Mouse (Mus musculus) CH12.LX (cell line): ENCODE results near the gene Rps18. TPM values are rescaled to one million over a fixed set of nuclear protein-coding genes. Genes with fewer than 3 reads are reported as not detected.

Experiments
- DNase-seq: peaks from one replicate; pipeline ENCODE4 v3.0.0-alpha.2; 2013; ENCODE audit errors: extremely low read depth
- H3K27ac ChIP-seq: 2 replicates; pipeline ENCODE4 v1.5.1; 2012; ENCODE audit warnings: low read depth, mild to moderate bottlenecking, control low read depth, moderate library complexity; ENCODE audit not compliant: insufficient read depth
- H3K27me3 ChIP-seq: replicated peaks from 2 replicates; pipeline ENCODE3; 2012; ENCODE audit warnings: inconsistent platforms
- H3K36me3 ChIP-seq, 2 experiments: replicated peaks in 1 of 2; 2 replicates each; pipeline versions ENCODE3 to v1.6.1; 2012; ENCODE audit warnings: inconsistent platforms in 1 of 2, low read length in 1 of 2, mild to moderate bottlenecking in 1 of 2, mixed read lengths in 1 of 2, moderate library complexity in 1 of 2; ENCODE audit not compliant: control insufficient read depth in 1 of 2, insufficient read depth in 1 of 2
- H3K4me1 ChIP-seq, 2 experiments: 2 replicates each; pipeline ENCODE4 v1.6.1; 2012; ENCODE audit warnings: inconsistent platforms in 1 of 2, moderate library complexity in 1 of 2; ENCODE audit not compliant: insufficient read depth in 2 of 2, control insufficient read depth in 1 of 2
- H3K4me2 ChIP-seq: 2 replicates; pipeline ENCODE4 v1.6.1; 2012; ENCODE audit warnings: low read depth, mild to moderate bottlenecking, control low read depth; ENCODE audit not compliant: poor library complexity, insufficient read depth, severe bottlenecking
- H3K4me3 ChIP-seq, 3 experiments: fragments of 150-350 bp in 1 of 3; sonication (generic) in 1 of 3; replicated peaks in 1 of 3; 2 replicates each; pipeline versions ENCODE3 to v1.5.1; 2011 to 2012; ENCODE audit warnings: low read depth in 2 of 3, low read length in 2 of 3, mild to moderate bottlenecking in 2 of 3, moderate library complexity in 2 of 3, control low read depth in 1 of 3, improper control_type of control experiment in 1 of 3, inconsistent platforms in 1 of 3, mixed read lengths in 1 of 3; ENCODE audit not compliant: poor library complexity in 1 of 3
- H3K79me2 ChIP-seq: replicated peaks from 2 replicates; pipeline ENCODE4 v1.6.1; 2012; ENCODE audit warnings: mild to moderate bottlenecking, moderate library complexity; ENCODE audit not compliant: control insufficient read depth, poor library complexity, insufficient read depth, severe bottlenecking; ENCODE audit errors: extremely low read depth
- H3K9ac ChIP-seq: 2 replicates; pipeline ENCODE4 v1.6.1; 2012; ENCODE audit warnings: low read depth, mild to moderate bottlenecking, control low read depth, moderate library complexity; ENCODE audit not compliant: insufficient read depth
- H3K9me3 ChIP-seq: replicated peaks from 2 replicates; pipeline ENCODE3; 2012; ENCODE audit warnings: low read length, inconsistent platforms, mixed read lengths
- CHD2 ChIP-seq: IDR thresholded peaks from 2 replicates; pipeline ENCODE4 v1.6.1; 2011; ENCODE audit warnings: low read length, improper control_type of control experiment
- CTCF ChIP-seq, 2 experiments: IDR thresholded peaks in 1 of 2; conservative IDR thresholded peaks in 1 of 2; 2 replicates each; pipeline ENCODE4 v1.5.1; 2011 to 2012; ENCODE audit warnings: low read depth in 2 of 2, low read length in 2 of 2, improper control_type of control experiment in 1 of 2, inconsistent platforms in 1 of 2, mild to moderate bottlenecking in 1 of 2, moderate library complexity in 1 of 2
- E2F4 ChIP-seq: IDR thresholded peaks from 2 replicates; pipeline ENCODE4 v1.6.1; 2011; ENCODE audit warnings: low read depth, low read length, improper control_type of control experiment; ENCODE audit not compliant: insufficient replicate concordance
- ELF1 ChIP-seq: IDR thresholded peaks from 2 replicates; pipeline ENCODE4 v1.6.1; 2014; ENCODE audit warnings: low read depth, mild to moderate bottlenecking, inconsistent platforms, low read length, improper control_type of control experiment
- EP300 ChIP-seq: IDR thresholded peaks from 2 replicates; pipeline ENCODE4 v1.6.1; 2011; ENCODE audit warnings: low read length, improper control_type of control experiment
- ETS1 ChIP-seq: conservative IDR thresholded peaks from 2 replicates; pipeline ENCODE4 v1.6.1; 2012; ENCODE audit warnings: low read depth, mild to moderate bottlenecking, inconsistent platforms, low read length, improper control_type of control experiment, moderate library complexity
- GABPA ChIP-seq: IDR thresholded peaks from 2 replicates; pipeline ENCODE4 v1.6.1; 2012; ENCODE audit warnings: low read depth, low read length, improper control_type of control experiment, inconsistent platforms; ENCODE audit not compliant: insufficient replicate concordance
- HCFC1 ChIP-seq: IDR thresholded peaks from 2 replicates; pipeline ENCODE4 v1.6.1; 2012; ENCODE audit warnings: low read depth, mild to moderate bottlenecking, inconsistent platforms, low read length, improper control_type of control experiment
- JUN ChIP-seq: IDR thresholded peaks from 2 replicates; pipeline ENCODE4 v1.6.1; 2011; ENCODE audit warnings: low read depth, mild to moderate bottlenecking, low read length, improper control_type of control experiment, moderate library complexity; ENCODE audit not compliant: insufficient read depth
- KAT2A ChIP-seq: IDR thresholded peaks from 2 replicates; pipeline ENCODE4 v1.6.1; 2012; ENCODE audit warnings: low read length, improper control_type of control experiment, inconsistent platforms; ENCODE audit not compliant: insufficient replicate concordance
- MAFK ChIP-seq: IDR thresholded peaks from 2 replicates; pipeline ENCODE4 v1.6.1; 2011; ENCODE audit warnings: low read length, improper control_type of control experiment; ENCODE audit not compliant: insufficient replicate concordance
- MAZ ChIP-seq: IDR thresholded peaks from 2 replicates; pipeline ENCODE4 v1.6.1; 2012; ENCODE audit warnings: low read depth, mild to moderate bottlenecking, inconsistent platforms, low read length, improper control_type of control experiment, moderate library complexity
- MXI1 ChIP-seq: IDR thresholded peaks from 2 replicates; pipeline ENCODE4 v1.6.1; 2011; ENCODE audit warnings: mild to moderate bottlenecking, low read depth, low read length, improper control_type of control experiment
- MYC ChIP-seq: IDR thresholded peaks from 2 replicates; pipeline ENCODE4 v1.6.1; 2011; ENCODE audit warnings: low read depth, mild to moderate bottlenecking, improper control_type of control experiment, low read length
- NRF1 ChIP-seq: IDR thresholded peaks from 2 replicates; pipeline ENCODE4 v1.6.1; 2014; ENCODE audit warnings: low read depth, mild to moderate bottlenecking, inconsistent platforms, low read length, improper control_type of control experiment, moderate library complexity
- PAX5 ChIP-seq: IDR thresholded peaks from 2 replicates; pipeline ENCODE4 v1.6.1; 2012; ENCODE audit warnings: low read length, inconsistent platforms, mixed read lengths
- POLR2A ChIP-seq: IDR thresholded peaks from 2 replicates; pipeline ENCODE4 v1.6.1; 2011; ENCODE audit warnings: low read depth, mild to moderate bottlenecking, improper control_type of control experiment, low read length
- RAD21 ChIP-seq: IDR thresholded peaks from 2 replicates; pipeline ENCODE4 v1.6.1; 2011; ENCODE audit warnings: low read depth, mild to moderate bottlenecking, low read length, improper control_type of control experiment, moderate library complexity
- RCOR1 ChIP-seq: conservative IDR thresholded peaks from 2 replicates; pipeline ENCODE4 v1.6.1; 2012; ENCODE audit warnings: low read depth, mild to moderate bottlenecking, inconsistent platforms, low read length, improper control_type of control experiment
- SMC3 ChIP-seq: IDR thresholded peaks from 2 replicates; pipeline ENCODE4 v1.6.1; 2011; ENCODE audit warnings: low read depth, low read length, improper control_type of control experiment
- TBP ChIP-seq: conservative IDR thresholded peaks from 2 replicates; pipeline ENCODE4 v1.6.1; 2011; ENCODE audit warnings: low read depth, low read length, improper control_type of control experiment
- UBTF ChIP-seq: IDR thresholded peaks from 2 replicates; pipeline ENCODE4 v1.6.1; 2012; ENCODE audit warnings: low read depth, mild to moderate bottlenecking, inconsistent platforms, low read length, improper control_type of control experiment, moderate library complexity
- USF1 ChIP-seq: IDR thresholded peaks from 2 replicates; pipeline ENCODE4 v1.6.1; 2014; ENCODE audit warnings: low read depth, mild to moderate bottlenecking, inconsistent platforms, low read length, improper control_type of control experiment
- USF2 ChIP-seq: conservative IDR thresholded peaks from 2 replicates; pipeline ENCODE4 v1.6.1; 2011; ENCODE audit warnings: low read depth, low read length, improper control_type of control experiment
- ZKSCAN1 ChIP-seq: IDR thresholded peaks from 2 replicates; pipeline ENCODE4 v1.6.1; 2012; ENCODE audit warnings: low read depth, inconsistent platforms, low read length, improper control_type of control experiment, borderline replicate concordance
- ZMIZ1 ChIP-seq: IDR thresholded peaks from 2 replicates; pipeline ENCODE4 v1.6.1; 2012; ENCODE audit warnings: low read depth, mild to moderate bottlenecking, inconsistent platforms, low read length, improper control_type of control experiment
- ZNF384 ChIP-seq: IDR thresholded peaks from 2 replicates; pipeline ENCODE4 v1.6.1; 2012; ENCODE audit warnings: low read depth, low read length, improper control_type of control experiment, inconsistent platforms
- dilution Hi-C: fragments of 300-500 bp; cut with MboI; formaldehyde crosslinking; loops from 2 replicates; pipeline ENCODE4 v1.14.3; 2020; ENCODE audit warnings: low sequenced_read_pairs; ENCODE audit not compliant: extremely low pct_unique_long_range_greater_than_20kb, extremely low pct_ligation_motif_present
- in situ Hi-C: fragments of 300-500 bp; cut with MboI; formaldehyde crosslinking; loops from 3 replicates; pipeline ENCODE4 v1.14.3; 2019; ENCODE audit warnings: low sequenced_read_pairs, low pct_ligation_motif_present, low pct_unique_long_range_greater_than_20kb, mixed read lengths
- polyA plus RNA-seq: library from polyadenylated mRNA; unstranded; fragments of >175 nt; gene quantifications from 2 replicates; pipeline ENCODE4 v1.2.1, GENCODE M21; 2012; ENCODE audit warnings: low read depth; ENCODE audit not compliant: insufficient read length
- total RNA-seq, 2 experiments: library from RNA; depleted of rRNA; stranded (reverse); fragments of 300-350 nt in 1 of 2; fragments of >200 nt in 1 of 2; gene quantifications; 2 replicates each; pipeline ENCODE4 v1.2.3; 2012 to 2014

Gene Rps18
- total and polyA plus RNA-seq, 3 experiments = 246 to 991 (median 302) TPM

- in situ Hi-C loops = no loop called here
- TF ChIP-seq ELF1 (no peak), USF2 (no peak), RCOR1 (no peak), ZNF384 (no peak), TBP (no peak), JUN (no peak), ETS1 (no peak), RAD21 (no peak), ZKSCAN1 (no peak), HCFC1 (no peak), UBTF (no peak), CTCF (conservative IDR thresholded peaks at IDR 0.05 in 1 of 2, IDR thresholded peaks at IDR 0.05 in 1 of 2; ENCODE audit: low read depth in 2 of 2, low read length in 2 of 2) (no peak), SMC3 (no peak), POLR2A (no peak), GABPA (no peak), CHD2 (no peak), KAT2A (no peak), ZMIZ1 (no peak), MAZ (no peak)
Observed at GRCm38 (mm10) chr17:33959135-33959534, 3.3 kb upstream of the Rps18 start.

GRCm38 (mm10) chr17:33958451-33958850 is 2.6 kb upstream of the Rps18 start:
- Histone ChIP-seq H3K4me3 (peak overlapping the region in 1 of 3 experiments; percentile 12), H3K9me3 (no peaks in the 10 kb centered on the region), H3K4me1 (peaks cover 5 to 21% of the 10 kb centered on the region in 2 experiments), H3K9ac (no peak overlapping the region), H3K27ac (no peak overlapping the region), H3K79me2 (peaks cover 24% of the 10 kb centered on the region), H3K27me3 (no peaks in the 10 kb centered on the region), H3K36me3 (peaks cover 48 to 61% of the 10 kb centered on the region in 2 experiments), H3K4me2 (no peak overlapping the region)
- in situ Hi-C loops = no loop called here
- dilution Hi-C loops = no loop called here
- DNase-seq = no peak
- TF ChIP-seq CHD2 = no peak
- no peak for TF ChIP-seq USF1
- no peak for TF ChIP-seq ZKSCAN1
- no peak for TF ChIP-seq NRF1
- TF ChIP-seq HCFC1 = no peak
- TF ChIP-seq MAFK = no peak
- TF ChIP-seq EP300 = no peak
- TF ChIP-seq MYC = no peak
- TF ChIP-seq MXI1 = no peak
- no peak for TF ChIP-seq PAX5
- no peak for TF ChIP-seq SMC3
- TF ChIP-seq E2F4 = no peak
- no peak for TF ChIP-seq UBTF

More at GRCm38 (mm10) chr17:33959135-33959534, 3.3 kb upstream of the Rps18 start:
- Histone ChIP-seq H3K9ac (no peak overlapping the region), H3K4me1 (peaks cover 5 to 21% of the 10 kb centered on the region in 2 experiments), H3K36me3 (peaks cover 50 to 60% of the 10 kb centered on the region in 2 experiments), H3K4me2 (no peak overlapping the region), H3K27ac (no peak overlapping the region), H3K9me3 (no peaks in the 10 kb centered on the region), H3K27me3 (no peaks in the 10 kb centered on the region), H3K4me3 (no peak overlapping the region), H3K79me2 (peaks cover 20% of the 10 kb centered on the region)
- DNase-seq = no peak
- dilution Hi-C loops = no loop called here
